Mouse (Mus musculus): ENCODE measurements at regions not wholly inside any gene's neighbourhood (a gene's known extent, or its start where the extent isn't known, plus 50 kb on each side); places are given as distances from the start of the nearest gene placed in this dataset.
"Not testable (repeated sequence)": the region's sequence is repeated elsewhere in the genome, so short reads cannot be mapped to it uniquely, and the experiment has no call there.

GRCm38 (mm10) chr10:84236236-84236635 is 204.2 kb downstream of the Nuak1 start:
- WGBS: 62% methylated on average over 2 of the region's 2 CpGs
- no peaks in the 10 kb centered on the region for H3K36me3 ChIP-seq
- H3K27me3 ChIP-seq (ENCODE audit: insufficient read depth, poor library complexity, severe bottlenecking): no peaks in the 10 kb centered on the region
- H3K9me3 ChIP-seq: no peaks in the 10 kb centered on the region
- no peaks in the 10 kb centered on the region for H3K4me1 ChIP-seq
- H3K4me3 ChIP-seq: no peak overlapping the region
- DNase-seq (ENCODE audit: low spot score): no peak
- no peak overlapping the region for H3K27ac ChIP-seq

GRCm38 (mm10) chr10:84238279-84238963 is 202.0 kb downstream of the Nuak1 start:
- no peaks in the 10 kb centered on the region for H3K4me1 ChIP-seq
- H3K4me3 ChIP-seq: no peak overlapping the region
- H3K27me3 ChIP-seq (ENCODE audit: insufficient read depth, poor library complexity, severe bottlenecking): no peaks in the 10 kb centered on the region
- no peaks in the 10 kb centered on the region for H3K36me3 ChIP-seq
- no peak overlapping the region for H3K27ac ChIP-seq
- 73% methylated on average over 18 of the region's 18 CpGs for WGBS
- DNase-seq (ENCODE audit: low spot score): peak; percentile 71
- peaks cover 13% of the 10 kb centered on the region for H3K9me3 ChIP-seq

GRCm38 (mm10) chr10:84243283-84243682 is 197.1 kb downstream of the Nuak1 start:
- no peak for DNase-seq (ENCODE audit: low spot score)
- WGBS: 90% methylated on average over 5 of the region's 5 CpGs
- Histone ChIP-seq H3K36me3 (no peaks in the 10 kb centered on the region), H3K4me1 (no peaks in the 10 kb centered on the region), H3K27me3 (ENCODE audit: insufficient read depth, poor library complexity, severe bottlenecking) (no peaks in the 10 kb centered on the region), H3K4me3 (no peak overlapping the region), H3K9me3 (peaks cover 13% of the 10 kb centered on the region), H3K27ac (no peak overlapping the region)

GRCm38 (mm10) chr10:84249346-84249745 is 191.1 kb downstream of the Nuak1 start:
- H3K27me3 ChIP-seq (ENCODE audit: insufficient read depth, poor library complexity, severe bottlenecking): no peaks in the 10 kb centered on the region
- DNase-seq (ENCODE audit: low spot score): no peak
- no peaks in the 10 kb centered on the region for H3K4me1 ChIP-seq
- 95% methylated on average over 3 of the region's 3 CpGs for WGBS
- no peak overlapping the region for H3K27ac ChIP-seq
- no peaks in the 10 kb centered on the region for H3K9me3 ChIP-seq
- H3K36me3 ChIP-seq: no peaks in the 10 kb centered on the region
- no peak overlapping the region for H3K4me3 ChIP-seq

- WGBS: 75% methylated on average over 6 of the region's 6 CpGs
- H3K4me1 ChIP-seq: peaks cover 3% of the 10 kb centered on the region; the same call in 1 of the 2 replicates
Observed at GRCm38 (mm10) chr10:84260931-84261650, 179.3 kb downstream of the Nuak1 start.

GRCm38 (mm10) chr10:84262943-84263342 is 177.5 kb downstream of the Nuak1 start:
- Histone ChIP-seq H3K27me3 (ENCODE audit: insufficient read depth, poor library complexity, severe bottlenecking) (no peaks in the 10 kb centered on the region), H3K36me3 (no peaks in the 10 kb centered on the region), H3K9me3 (no peaks in the 10 kb centered on the region), H3K4me1 (peaks cover 3% of the 10 kb centered on the region; the same call in 1 of the 2 replicates), H3K27ac (no peak overlapping the region), H3K4me3 (no peak overlapping the region)
- no peak for DNase-seq (ENCODE audit: low spot score)
- WGBS: 89% methylated on average over 4 of the region's 4 CpGs

More at GRCm38 (mm10) chr10:84260931-84261650, 179.3 kb downstream of the Nuak1 start:
- DNase-seq (ENCODE audit: low spot score): no peak
- H3K36me3 ChIP-seq: no peaks in the 10 kb centered on the region
- no peak overlapping the region for H3K4me3 ChIP-seq
- H3K9me3 ChIP-seq: no peaks in the 10 kb centered on the region
- H3K27ac ChIP-seq: no peak overlapping the region
- no peaks in the 10 kb centered on the region for H3K27me3 ChIP-seq (ENCODE audit: insufficient read depth, poor library complexity, severe bottlenecking)

- H3K4me1 ChIP-seq: no peaks in the 10 kb centered on the region
- H3K27me3 ChIP-seq (ENCODE audit: insufficient read depth, poor library complexity, severe bottlenecking): no peaks in the 10 kb centered on the region
- DNase-seq (ENCODE audit: low spot score): no peak
- no peak overlapping the region for H3K4me3 ChIP-seq
- no peaks in the 10 kb centered on the region for H3K9me3 ChIP-seq
- WGBS: 77% methylated on average over 6 of the region's 6 CpGs
- H3K27ac ChIP-seq: no peak overlapping the region
- H3K36me3 ChIP-seq: no peaks in the 10 kb centered on the region
Observed at GRCm38 (mm10) chr10:84285832-84286506, 154.4 kb downstream of the Nuak1 start.

- H3K4me3 ChIP-seq: no peak overlapping the region
- no peaks in the 10 kb centered on the region for H3K36me3 ChIP-seq
- H3K27ac ChIP-seq: no peak overlapping the region
- H3K27me3 ChIP-seq (ENCODE audit: insufficient read depth, poor library complexity, severe bottlenecking): no peaks in the 10 kb centered on the region
- H3K4me1 ChIP-seq: peaks cover 9% of the 10 kb centered on the region
- WGBS: 77% methylated on average over 4 of the region's 4 CpGs
- no peak for DNase-seq (ENCODE audit: low spot score)
- H3K9me3 ChIP-seq: no peaks in the 10 kb centered on the region
Observed at GRCm38 (mm10) chr10:84294422-84294821, 146.0 kb downstream of the Nuak1 start.

GRCm38 (mm10) chr10:84296168-84296567 is 144.2 kb downstream of the Nuak1 start:
- Histone ChIP-seq H3K27me3 (ENCODE audit: insufficient read depth, poor library complexity, severe bottlenecking) (no peaks in the 10 kb centered on the region), H3K36me3 (no peaks in the 10 kb centered on the region), H3K4me3 (no peak overlapping the region), H3K4me1 (peaks cover 9% of the 10 kb centered on the region), H3K9me3 (no peaks in the 10 kb centered on the region), H3K27ac (no peak overlapping the region)
- no peak for DNase-seq (ENCODE audit: low spot score)
- 75% methylated on average over 3 of the region's 3 CpGs for WGBS

- Histone ChIP-seq H3K4me3 (no peak overlapping the region), H3K36me3 (no peaks in the 10 kb centered on the region), H3K27me3 (ENCODE audit: insufficient read depth, poor library complexity, severe bottlenecking) (no peaks in the 10 kb centered on the region), H3K27ac (peak overlapping the region; percentile 39; the same call in 1 of the 2 replicates), H3K4me1 (peaks cover 9% of the 10 kb centered on the region; the same call in 1 of the 2 replicates), H3K9me3 (no peaks in the 10 kb centered on the region)
- WGBS: 58% methylated on average over 2 of the region's 2 CpGs
- no peak for DNase-seq (ENCODE audit: low spot score)
Observed at GRCm38 (mm10) chr10:84301561-84301960, 138.8 kb downstream of the Nuak1 start.

GRCm38 (mm10) chr10:84302821-84303520 is 137.4 kb downstream of the Nuak1 start:
- no peaks in the 10 kb centered on the region for H3K9me3 ChIP-seq
- DNase-seq (ENCODE audit: low spot score): no peak

GRCm38 (mm10) chr10:84308746-84309145 is 131.7 kb downstream of the Nuak1 start:
- not testable (repeated sequence) for H3K4me1 ChIP-seq; H3K27ac ChIP-seq; H3K9me3 ChIP-seq; H3K4me3 ChIP-seq; DNase-seq (ENCODE audit: low spot score); H3K36me3 ChIP-seq; H3K27me3 ChIP-seq (ENCODE audit: insufficient read depth, poor library complexity, severe bottlenecking)
- WGBS: 89% methylated on average over 17 of the region's 17 CpGs

More at GRCm38 (mm10) chr10:84302821-84303520, 137.4 kb downstream of the Nuak1 start:
- 0 out of 2 replicates have a peak overlapping the region, but pooled peaks have one; percentile 29 for H3K27ac ChIP-seq
- H3K4me3 ChIP-seq: no peak overlapping the region
- peaks cover 9% of the 10 kb centered on the region; the same call in 1 of the 2 replicates for H3K4me1 ChIP-seq
- H3K27me3 ChIP-seq (ENCODE audit: insufficient read depth, poor library complexity, severe bottlenecking): no peaks in the 10 kb centered on the region
- WGBS: 64% methylated on average over 7 of the region's 7 CpGs
- H3K36me3 ChIP-seq: no peaks in the 10 kb centered on the region

Measured in heart, embryonic 10.5 days (tissue).